Mouse (Mus musculus) kidney, adult 2 months (tissue): ENCODE data around the gene Rimbp2. TPM values are rescaled to one million over a fixed set of nuclear protein-coding genes. Genes with fewer than 3 reads are reported as not detected.
"Not testable (repeated sequence)": the region's sequence is repeated elsewhere in the genome, so short reads cannot be mapped to it uniquely, and the experiment has no call there.

Experiments used
- DNase-seq: peaks from one replicate; pipeline ENCODE4 v3.0.0; 2021
- H3K27ac ChIP-seq: fragments of 200-500 bp; 2 replicates; pipeline ENCODE4 v1.5.1; 2012; ENCODE audit warnings: low read depth, low read length, control low read depth, inconsistent platforms; ENCODE audit not compliant: insufficient read depth
- H3K27me3 ChIP-seq: fragments of 200-500 bp; replicated peaks from 2 replicates; pipeline ENCODE4 v1.6.1; 2012; ENCODE audit warnings: mild to moderate bottlenecking, moderate library complexity, low read length, inconsistent platforms; ENCODE audit not compliant: control insufficient read depth, insufficient read depth
- H3K36me3 ChIP-seq: fragments of 200-500 bp; 2 replicates; pipeline ENCODE4 v1.6.1; 2012; ENCODE audit warnings: mild to moderate bottlenecking, moderate library complexity, low read length, inconsistent platforms; ENCODE audit not compliant: control insufficient read depth, insufficient read depth
- H3K4me1 ChIP-seq: fragments of 200-500 bp; 2 replicates; pipeline ENCODE4 v1.6.1; 2011; ENCODE audit warnings: low read length; ENCODE audit not compliant: control insufficient read depth, insufficient read depth
- H3K4me3 ChIP-seq: fragments of 200-500 bp; 2 replicates; pipeline ENCODE4 v1.5.1; 2011; ENCODE audit warnings: mild to moderate bottlenecking, low read depth, low read length, control low read depth; ENCODE audit not compliant: insufficient read depth
- CTCF ChIP-seq: fragments of 200-500 bp; conservative IDR thresholded peaks from 2 replicates; pipeline ENCODE4 v1.5.1; 2011; ENCODE audit warnings: low read depth, mild to moderate bottlenecking, control low read depth, low read length, moderate library complexity, mixed read lengths; ENCODE audit not compliant: insufficient read depth, insufficient read length
- POLR2A ChIP-seq: fragments of 200-500 bp; IDR thresholded peaks from one replicate; pipeline ENCODE4 v1.6.1; 2011; ENCODE audit warnings: low read depth, low read length, control low read depth
- WGBS: fragments of 180-500 bp; shearing (Covaris S2); methylation state at CpG from one replicate; pipeline ENCODE4 v1.1.7; 2018; 5-methylcytosine and 5-hydroxymethylcytosine counted together
- polyA plus RNA-seq: library from polyadenylated mRNA; depleted of rRNA; stranded (reverse); fragments of >200 nt; gene quantifications from 2 replicates; pipeline ENCODE4 v1.2.3, GENCODE M21; 2012

Gene Rimbp2
- polyA plus RNA-seq, 1 experiment: 0.55 TPM

- no peak overlapping the region for H3K4me3 ChIP-seq
- WGBS: 91% methylated on average over 3 of the region's 3 CpGs
- no peaks in the 10 kb centered on the region; the same call in 1 of the 2 replicates for H3K27me3 ChIP-seq
Observed at GRCm38 (mm10) chr5:128958916-128959315, 5.6 kb upstream of the Rimbp2 start.

DNA sequence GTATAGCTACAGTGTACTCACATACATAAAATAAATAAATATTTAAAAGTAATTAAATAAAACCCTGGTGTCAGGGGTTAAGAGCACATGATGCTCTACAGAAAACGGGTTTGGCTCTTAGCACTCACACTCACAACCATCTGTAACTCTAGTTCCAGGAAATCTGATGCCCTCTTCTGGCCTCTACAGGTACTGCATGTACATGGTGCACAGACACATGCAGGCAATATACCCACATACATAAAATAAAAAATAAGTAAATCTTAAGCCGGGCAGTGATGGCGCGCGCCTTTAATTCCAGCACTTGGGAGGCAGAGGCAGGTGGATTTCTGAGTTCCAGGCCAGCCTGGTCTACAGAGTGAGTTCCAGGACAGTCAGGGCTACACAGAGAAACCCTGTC is 1.1 kb upstream of the Rimbp2 start:
- H3K4me3 ChIP-seq, H3K27me3 ChIP-seq, H3K4me1 ChIP-seq, H3K36me3 ChIP-seq, H3K27ac ChIP-seq: not testable (repeated sequence)
- WGBS: 92% methylated on average over 5 of the region's 5 CpGs
- peak; percentile 13 for DNase-seq

More at GRCm38 (mm10) chr5:128958916-128959315, 5.6 kb upstream of the Rimbp2 start:
- H3K27ac ChIP-seq: no peak overlapping the region
- H3K36me3 ChIP-seq: no peaks in the 10 kb centered on the region
- H3K4me1 ChIP-seq: no peaks in the 10 kb centered on the region
- TF ChIP-seq POLR2A: no peak
- TF ChIP-seq CTCF: no peak
- DNase-seq: no peak

- 1% methylated on average over 35 of the region's 35 CpGs for WGBS
Observed at GRCm38 (mm10) chr5:128952291-128953195, 743 bp downstream of the Rimbp2 start.

DNA sequence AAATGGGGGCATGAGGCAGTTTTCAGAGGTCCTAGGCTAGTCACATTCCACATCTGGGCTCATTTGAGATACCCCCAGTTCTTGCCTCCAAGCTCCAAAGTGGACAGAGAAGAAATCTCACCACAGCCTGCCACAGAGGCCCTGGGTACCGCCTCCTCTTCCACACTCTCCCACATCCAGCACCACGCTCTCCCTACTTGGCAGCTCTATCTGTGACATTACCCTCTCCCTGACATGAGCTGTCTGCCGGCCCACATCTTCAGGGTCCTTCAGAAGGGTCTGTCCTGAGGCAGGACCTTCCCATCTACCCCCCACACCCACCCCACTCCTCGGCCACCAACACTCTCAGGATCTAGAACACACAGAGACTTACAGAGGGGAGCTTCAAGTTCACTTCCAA is 1.8 kb downstream of the Rimbp2 start:
- no peaks in the 10 kb centered on the region; the same call in 1 of the 2 replicates for H3K27me3 ChIP-seq
- no peak overlapping the region for H3K4me3 ChIP-seq
- H3K27ac ChIP-seq: no peak overlapping the region
- no peaks in the 10 kb centered on the region for H3K4me1 ChIP-seq
- H3K36me3 ChIP-seq: no peaks in the 10 kb centered on the region
- TF ChIP-seq POLR2A (no peak), CTCF (no peak)
- 49% methylated on average over 4 of the region's 4 CpGs for WGBS
- no peak for DNase-seq

More at GRCm38 (mm10) chr5:128952291-128953195, 743 bp downstream of the Rimbp2 start:
- DNase-seq: no peak
- H3K27me3 ChIP-seq: no peaks in the 10 kb centered on the region; the same call in 1 of the 2 replicates
- no peaks in the 10 kb centered on the region for H3K4me1 ChIP-seq
- H3K27ac ChIP-seq: no peak overlapping the region
- H3K36me3 ChIP-seq: no peaks in the 10 kb centered on the region
- TF ChIP-seq POLR2A (no peak), CTCF (no peak)
- no peak overlapping the region for H3K4me3 ChIP-seq

DNA sequence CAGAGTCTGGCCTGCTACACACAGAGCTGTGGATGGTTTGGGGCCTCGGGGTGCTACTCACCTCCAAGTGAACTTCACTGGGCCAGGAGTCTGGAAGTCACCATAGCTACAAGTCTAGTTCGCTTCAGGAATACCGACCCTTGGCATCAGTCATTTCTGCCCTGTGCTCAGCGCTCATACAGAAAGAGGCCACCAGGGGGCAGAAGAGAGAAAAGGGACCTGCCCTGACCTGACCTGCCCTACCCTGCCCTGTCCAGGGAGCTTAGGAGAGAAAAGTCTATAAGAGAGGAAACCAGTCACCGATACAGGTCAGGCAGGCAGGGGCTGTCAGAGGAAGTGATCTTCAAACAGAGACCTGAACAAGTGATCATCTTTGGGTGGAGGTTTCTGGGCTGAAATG is 6.2 kb downstream of the Rimbp2 start:
- WGBS: 83% methylated on average over 5 of the region's 5 CpGs
- Histone ChIP-seq H3K4me3 (no peak overlapping the region), H3K27ac (no peak overlapping the region), H3K27me3 (no peaks in the 10 kb centered on the region), H3K36me3 (no peaks in the 10 kb centered on the region), H3K4me1 (no peaks in the 10 kb centered on the region)
- DNase-seq: peak; percentile 13
- TF ChIP-seq POLR2A (no peak), CTCF (peak; percentile 68)

- H3K27ac ChIP-seq: no peak overlapping the region
- H3K4me1 ChIP-seq: no peaks in the 10 kb centered on the region
- H3K36me3 ChIP-seq: no peaks in the 10 kb centered on the region
- H3K4me3 ChIP-seq: no peak overlapping the region
- TF ChIP-seq POLR2A (no peak), CTCF (no peak)
- no peaks in the 10 kb centered on the region for H3K27me3 ChIP-seq
- WGBS: 80% methylated on average over 10 of the region's 10 CpGs
- no peak for DNase-seq
Observed at GRCm38 (mm10) chr5:128940436-128940835, 12.8 kb downstream of the Rimbp2 start.

GRCm38 (mm10) chr5:128935359-128935899 is 17.9 kb downstream of the Rimbp2 start:
- no peaks in the 10 kb centered on the region for H3K27me3 ChIP-seq
- H3K4me1 ChIP-seq: no peaks in the 10 kb centered on the region
- WGBS: 56% methylated on average over 6 of the region's 6 CpGs
- no peak for DNase-seq
- TF ChIP-seq CTCF (no peak), POLR2A (no peak)
- no peak overlapping the region for H3K27ac ChIP-seq
- no peak overlapping the region for H3K4me3 ChIP-seq
- H3K36me3 ChIP-seq: no peaks in the 10 kb centered on the region
